Mouse (Mus musculus) forebrain, embryonic 10.5 days (tissue): Measurements from ENCODE around the gene Atp6v0a4. TPM values are rescaled to one million over a fixed set of nuclear protein-coding genes. Genes with fewer than 3 reads are reported as not detected.

Experiments
- DNase-seq: peaks from one replicate; pipeline ENCODE4 v3.0.0-alpha.2; 2017; ENCODE audit warnings: low spot score; ENCODE audit errors: extremely low spot score
- H3K27ac ChIP-seq: fragments of 300-500 bp; sonication (generic); 2 replicates; pipeline ENCODE4 v1.5.1; 2016; ENCODE audit warnings: mild to moderate bottlenecking
- H3K27me3 ChIP-seq: fragments of 300-500 bp; sonication (generic); 2 replicates; pipeline ENCODE4 v1.6.1; 2016; ENCODE audit warnings: mild to moderate bottlenecking; ENCODE audit not compliant: poor library complexity, severe bottlenecking
- H3K36me3 ChIP-seq: fragments of 300-500 bp; sonication (generic); replicated peaks from 2 replicates; pipeline ENCODE4 v1.6.1; 2016; ENCODE audit warnings: mild to moderate bottlenecking, moderate library complexity
- H3K4me1 ChIP-seq: fragments of 300-500 bp; sonication (generic); 2 replicates; pipeline ENCODE4 v1.6.1; 2016
- H3K4me3 ChIP-seq: fragments of 300-500 bp; sonication (generic); 2 replicates; pipeline ENCODE4 v1.5.1; 2016; ENCODE audit warnings: mild to moderate bottlenecking, moderate library complexity
- H3K9me3 ChIP-seq: fragments of 300-500 bp; sonication (generic); 2 replicates; pipeline ENCODE4 v1.6.1; 2016; ENCODE audit warnings: mild to moderate bottlenecking, moderate library complexity
- WGBS: fragments of 180-500 bp; shearing (Covaris S2); methylation state at CpG from one replicate; pipeline ENCODE4 v1.1.7; 2016; 5-methylcytosine and 5-hydroxymethylcytosine counted together
- polyA plus RNA-seq: library from polyadenylated mRNA; unstranded; fragments of >200 nt; fragmentation: Nextera tagmentation; extraction: Ambion mirVana; gene quantifications from 2 replicates; pipeline ENCODE4 v1.2.1, GENCODE M21; 2016

Gene Atp6v0a4
- polyA plus RNA-seq, 1 experiment from 2014 or later: not detected

DNA sequence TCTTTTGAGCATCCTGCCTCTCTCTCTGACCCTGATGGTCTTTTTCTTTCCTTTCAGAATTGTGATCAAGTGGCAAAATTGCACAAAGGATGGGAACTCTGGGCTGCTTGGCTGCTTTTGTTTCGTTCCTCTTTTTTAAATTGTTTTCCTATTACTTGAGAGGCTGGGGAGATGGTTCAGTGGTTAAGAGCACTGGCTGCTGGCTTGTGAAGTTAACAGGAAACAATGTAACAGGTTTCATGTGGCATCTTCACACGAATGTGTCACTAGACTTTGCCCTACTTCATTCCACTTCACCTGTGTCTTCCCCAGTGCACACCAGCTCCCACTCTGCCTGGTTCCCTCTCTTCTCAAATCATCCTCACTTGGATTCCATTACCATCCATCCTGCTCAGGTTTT is 59.8 kb downstream of the Atp6v0a4 start:
- 83% methylated on average over 2 of the region's 2 CpGs for WGBS
- Histone ChIP-seq H3K27me3 (no peaks in the 10 kb centered on the region), H3K9me3 (peaks cover 13% of the 10 kb centered on the region), H3K4me3 (no peak overlapping the region), H3K27ac (no peak overlapping the region), H3K36me3 (no peaks in the 10 kb centered on the region), H3K4me1 (peaks cover 6% of the 10 kb centered on the region; the same call in 1 of the 2 replicates)
- no peak for DNase-seq

DNA sequence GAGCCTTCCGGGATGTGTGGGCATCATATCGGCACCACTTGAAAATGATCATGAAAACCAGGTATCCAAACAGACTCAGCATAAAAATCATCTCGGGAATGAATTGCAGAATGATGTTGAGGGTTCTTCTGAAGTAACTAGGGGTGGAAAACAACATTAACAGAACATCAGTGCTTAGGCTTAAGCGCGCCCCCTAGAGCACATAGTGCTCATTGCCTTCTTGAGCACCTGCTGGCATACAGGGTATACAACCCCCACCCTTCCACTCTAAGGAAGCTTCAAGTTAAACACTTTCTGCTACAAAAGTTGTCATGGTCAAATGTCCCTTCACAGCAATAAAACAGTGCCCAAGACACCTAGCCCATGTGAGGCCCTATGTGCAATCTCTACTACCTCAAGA is 65.6 kb downstream of the Atp6v0a4 start:
- DNase-seq: no peak
- 56% methylated on average over 5 of the region's 5 CpGs for WGBS
- H3K4me3 ChIP-seq: no peak overlapping the region
- H3K36me3 ChIP-seq: no peaks in the 10 kb centered on the region
- no peak overlapping the region for H3K27ac ChIP-seq
- no peaks in the 10 kb centered on the region for H3K27me3 ChIP-seq
- peaks cover 13% of the 10 kb centered on the region for H3K9me3 ChIP-seq
- no peaks in the 10 kb centered on the region for H3K4me1 ChIP-seq

DNA sequence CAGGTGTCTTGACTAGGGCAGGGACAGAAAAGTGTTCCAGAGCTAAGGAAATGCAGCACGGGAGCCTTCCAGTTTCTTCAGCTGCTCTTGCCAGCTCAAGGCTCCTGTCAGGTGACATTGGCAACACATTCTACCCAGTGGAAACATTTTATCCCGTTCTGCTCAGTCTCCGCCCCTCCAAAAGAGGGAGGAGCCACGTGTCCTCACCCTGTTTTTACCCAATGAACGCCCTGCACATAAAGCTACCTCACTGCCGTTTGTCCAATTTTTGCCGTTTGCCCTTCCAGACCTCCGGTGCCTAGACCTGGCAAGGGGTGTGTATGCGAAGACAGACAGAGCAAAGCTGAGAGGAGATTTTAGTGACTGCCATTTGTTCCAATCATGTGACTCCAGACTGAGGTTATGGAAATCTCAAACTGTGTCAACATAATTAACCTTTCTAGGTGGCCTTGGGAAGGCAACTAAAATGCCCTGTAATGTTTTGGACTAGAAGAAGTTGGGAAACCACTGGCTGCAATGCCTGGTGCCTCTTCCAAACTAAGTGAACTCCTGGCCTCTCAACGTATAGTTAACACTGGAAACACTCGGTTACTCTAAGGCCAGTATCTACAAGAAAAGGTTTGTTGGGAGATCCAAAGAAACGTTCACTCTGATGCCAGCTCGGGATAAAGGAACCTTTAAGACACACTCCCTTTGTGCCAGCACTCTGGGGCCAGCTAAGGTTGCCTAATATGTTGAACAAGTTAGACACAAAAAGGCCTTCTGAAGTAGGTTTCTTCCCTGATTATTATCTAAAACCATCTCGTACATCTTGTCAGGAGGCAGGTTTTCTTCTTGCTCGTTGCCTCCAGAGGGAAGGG is 68.7 kb downstream of the Atp6v0a4 start:
- H3K36me3 ChIP-seq: no peaks in the 10 kb centered on the region
- DNase-seq: no peak
- H3K9me3 ChIP-seq: no peaks in the 10 kb centered on the region
- WGBS: 85% methylated on average over 15 of the region's 15 CpGs
- no peaks in the 10 kb centered on the region for H3K4me1 ChIP-seq
- H3K27ac ChIP-seq: no peak overlapping the region
- no peaks in the 10 kb centered on the region for H3K27me3 ChIP-seq
- no peak overlapping the region for H3K4me3 ChIP-seq

DNA sequence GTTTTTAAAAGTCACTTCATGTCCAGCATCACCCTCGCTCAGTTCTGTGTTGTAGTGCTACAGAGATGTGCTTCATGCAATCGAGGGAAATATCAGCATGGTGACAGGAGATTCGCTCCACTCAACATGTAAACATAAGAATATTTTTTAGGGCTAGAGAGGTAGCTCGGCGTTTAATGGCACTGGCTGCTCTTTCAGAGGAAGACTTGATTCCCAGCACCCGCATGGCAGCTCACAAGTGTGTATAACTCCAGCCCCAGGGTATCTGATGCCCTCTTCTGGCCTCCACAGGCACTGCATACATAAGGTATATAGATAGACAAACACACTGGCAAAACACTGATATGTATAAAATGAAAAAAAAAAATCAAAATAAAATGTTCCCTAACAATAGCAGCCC is 74.8 kb downstream of the Atp6v0a4 start:
- Histone ChIP-seq H3K4me1 (peaks cover 39% of the 10 kb centered on the region), H3K27me3 (no peaks in the 10 kb centered on the region), H3K9me3 (no peaks in the 10 kb centered on the region), H3K36me3 (no peaks in the 10 kb centered on the region), H3K4me3 (no peak overlapping the region), H3K27ac (no peak overlapping the region)
- DNase-seq: no peak
- 92% methylated on average over 6 of the region's 6 CpGs for WGBS

DNA sequence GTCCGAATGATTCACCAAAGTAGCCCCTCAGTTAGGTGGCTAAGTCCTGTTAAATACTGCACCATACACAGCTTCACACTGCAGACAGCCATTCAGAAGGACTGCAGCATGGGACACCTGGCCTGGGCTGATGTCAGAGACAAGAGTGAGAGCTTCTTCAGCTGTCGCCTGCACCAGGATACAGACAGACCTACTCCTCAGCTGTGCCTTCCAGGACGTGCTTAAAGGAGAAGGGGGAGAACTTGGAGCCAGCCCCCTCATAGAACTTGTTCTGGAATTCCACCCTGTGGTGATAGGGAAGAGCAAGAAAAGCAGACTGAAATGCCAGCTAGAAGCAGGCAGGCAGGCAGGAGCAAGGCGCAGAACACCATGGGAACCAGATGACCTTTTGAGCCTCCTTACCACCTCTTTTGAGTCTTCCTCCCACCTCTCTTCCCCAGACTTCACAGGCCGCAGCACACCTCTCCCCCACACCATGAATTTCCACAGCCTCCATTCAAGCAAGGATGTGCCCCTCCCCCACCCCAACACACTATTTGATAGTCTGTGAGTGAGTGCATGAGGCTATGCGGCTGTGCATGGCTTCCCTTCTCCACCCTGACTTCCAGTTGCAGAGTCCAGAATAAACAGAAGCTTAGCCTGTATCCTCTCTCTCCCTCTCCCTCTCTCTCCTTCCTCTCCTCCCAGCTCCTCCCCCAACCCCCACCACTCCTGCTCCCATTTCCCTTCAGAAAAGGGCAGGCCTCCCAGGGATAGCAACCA is 75.4 kb downstream of the Atp6v0a4 start:
- peaks cover 39% of the 10 kb centered on the region for H3K4me1 ChIP-seq
- no peak for DNase-seq
- no peaks in the 10 kb centered on the region for H3K36me3 ChIP-seq
- no peaks in the 10 kb centered on the region for H3K9me3 ChIP-seq
- WGBS: 65% methylated on average over 6 of the region's 6 CpGs
- no peaks in the 10 kb centered on the region for H3K27me3 ChIP-seq
- no peak overlapping the region for H3K4me3 ChIP-seq
- peak overlapping the region; percentile 56; the same call in 1 of the 2 replicates for H3K27ac ChIP-seq

DNA sequence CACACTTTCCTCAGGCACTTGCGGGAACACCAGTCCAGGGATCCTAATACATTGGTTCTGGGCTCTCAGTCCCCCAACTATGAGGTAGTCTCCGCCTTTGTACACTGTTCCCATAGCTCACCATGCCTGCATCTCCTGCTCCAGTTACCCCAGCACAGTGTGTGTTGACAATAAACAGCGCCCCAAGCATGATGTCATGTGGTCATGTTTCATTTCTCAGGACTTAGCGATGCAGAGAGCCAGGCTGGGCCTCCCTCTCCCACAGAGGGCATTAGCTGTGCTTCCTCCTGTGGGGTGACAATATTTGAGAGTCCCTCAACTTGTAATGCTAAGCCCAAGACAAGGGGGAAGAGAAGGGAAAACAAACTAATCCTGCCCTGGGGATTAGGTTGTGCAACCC is 76.4 kb downstream of the Atp6v0a4 start:
- Histone ChIP-seq H3K4me3 (no peak overlapping the region), H3K36me3 (no peaks in the 10 kb centered on the region), H3K27me3 (no peaks in the 10 kb centered on the region), H3K27ac (peak overlapping the region; percentile 51; the same call in 1 of the 2 replicates), H3K9me3 (no peaks in the 10 kb centered on the region), H3K4me1 (peaks cover 39% of the 10 kb centered on the region)
- whole genome bisulfite sequencing: 80% methylated on average over 4 of the region's 4 CpGs
- DNase-seq: no peak

DNA sequence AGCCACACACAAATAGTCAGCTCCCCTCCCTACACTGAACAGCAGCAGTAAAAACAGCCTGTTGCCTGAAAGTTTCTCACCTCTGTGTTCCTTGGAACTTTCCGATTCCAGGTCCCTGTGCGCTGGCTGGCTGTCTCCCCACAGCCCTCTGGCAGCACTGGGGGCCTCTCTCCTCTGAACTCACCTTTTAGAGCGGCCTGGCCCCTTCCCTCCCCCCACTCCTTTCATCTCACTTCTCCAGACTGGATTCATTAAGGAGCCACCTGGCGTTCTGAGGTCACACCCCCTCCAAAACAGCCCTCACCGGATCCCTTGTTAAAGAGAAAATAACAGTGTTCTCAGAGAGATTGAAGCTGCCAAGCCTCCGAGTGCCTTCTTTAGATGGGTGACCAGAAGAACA is 77.5 kb downstream of the Atp6v0a4 start, which contains the start of gene Svopl:
Gene Svopl, minus strand, starts transcription at position 159 of the 400 bp plus-strand sequence.
- Histone ChIP-seq H3K27ac (peak within 1 kb of the TSS; percentile 65), H3K9me3 (no peaks in the 10 kb centered on the region), H3K4me3 (no peak within 1 kb of the TSS), H3K36me3 (no peaks in the 10 kb centered on the region), H3K27me3 (no peaks in the 10 kb centered on the region), H3K4me1 (peaks cover 39% of the 10 kb centered on the region)
- WGBS: 21% methylated on average over 6 of the region's 6 CpGs
- DNase-seq: no peak

DNA sequence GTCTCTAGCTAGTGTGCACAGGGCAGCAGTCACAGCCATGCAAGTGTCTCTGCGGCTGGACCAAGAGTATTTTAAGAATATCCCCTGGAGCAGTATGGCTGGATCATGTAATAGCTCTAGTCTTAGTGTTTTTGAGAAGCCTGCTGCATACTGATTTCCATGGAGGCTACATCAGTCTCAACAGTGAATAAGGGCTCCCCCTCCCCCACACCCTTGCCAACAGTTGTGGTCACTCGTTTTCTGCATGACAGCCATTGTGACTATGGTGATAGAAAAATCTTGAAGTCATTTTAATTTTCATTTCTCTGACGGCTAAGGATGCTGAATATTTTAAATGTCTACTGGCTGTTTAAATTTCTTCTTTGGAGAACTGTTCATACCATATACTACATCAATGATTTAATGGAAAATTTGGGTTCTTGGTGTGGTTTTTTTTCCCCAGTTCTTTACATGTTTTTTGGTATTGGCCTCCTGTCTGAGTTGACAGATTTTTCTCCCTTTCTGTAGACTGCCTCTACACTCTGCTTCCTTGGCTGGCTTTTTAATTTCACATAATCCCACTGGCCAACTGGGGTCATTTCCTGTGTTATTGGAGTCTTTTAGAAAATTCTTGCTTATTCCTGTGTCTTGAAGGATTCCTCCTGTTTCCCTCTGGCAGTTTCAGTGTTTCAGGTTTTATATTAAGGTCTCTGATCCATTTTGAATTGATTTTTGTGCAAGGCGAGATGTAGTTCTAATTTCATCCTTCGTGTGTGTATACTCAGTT is 91.4 kb downstream of the Atp6v0a4 start:
- no peak for DNase-seq
- Histone ChIP-seq H3K27ac (no peak overlapping the region), H3K4me3 (no peak overlapping the region), H3K9me3 (no peaks in the 10 kb centered on the region), H3K36me3 (no peaks in the 10 kb centered on the region), H3K4me1 (peaks cover 16% of the 10 kb centered on the region), H3K27me3 (no peaks in the 10 kb centered on the region)
- 85% methylated on average over 5 of the region's 5 CpGs for WGBS

DNA sequence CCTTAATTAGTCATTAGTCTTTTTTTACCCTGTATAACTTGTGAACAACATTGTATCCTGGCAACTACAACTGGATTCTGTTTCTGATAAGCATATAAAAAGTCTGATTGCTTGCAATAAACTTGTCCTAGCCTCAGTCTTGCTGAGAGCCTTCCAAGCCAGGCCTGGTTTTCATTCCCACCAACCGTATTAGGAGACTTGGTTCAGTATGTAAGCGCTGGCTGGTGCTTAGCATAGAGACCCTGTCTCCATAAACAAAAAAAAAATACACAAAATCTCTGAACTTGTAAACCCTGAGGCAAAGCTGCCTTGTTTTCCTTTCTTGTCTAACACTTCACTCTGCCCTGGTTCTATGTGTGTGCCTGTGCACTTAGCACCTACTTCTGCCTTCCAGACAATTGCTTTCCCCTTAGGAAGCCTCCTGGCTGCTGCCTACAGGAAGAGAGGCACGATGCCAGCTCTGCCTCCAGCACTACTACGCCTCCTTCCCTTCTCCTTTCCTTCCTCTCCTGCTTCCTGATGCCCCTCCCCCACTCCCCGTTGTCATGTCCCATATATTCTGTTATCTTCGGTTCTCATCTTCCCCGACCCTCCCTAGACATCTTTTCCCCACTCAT is 92.4 kb downstream of the Atp6v0a4 start:
- Histone ChIP-seq H3K9me3 (no peaks in the 10 kb centered on the region), H3K4me1 (peaks cover 16% of the 10 kb centered on the region), H3K27ac (no peak overlapping the region), H3K36me3 (no peaks in the 10 kb centered on the region), H3K27me3 (no peaks in the 10 kb centered on the region), H3K4me3 (no peak overlapping the region)
- WGBS: 70% methylated on average over 7 of the region's 7 CpGs
- DNase-seq: no peak

DNA sequence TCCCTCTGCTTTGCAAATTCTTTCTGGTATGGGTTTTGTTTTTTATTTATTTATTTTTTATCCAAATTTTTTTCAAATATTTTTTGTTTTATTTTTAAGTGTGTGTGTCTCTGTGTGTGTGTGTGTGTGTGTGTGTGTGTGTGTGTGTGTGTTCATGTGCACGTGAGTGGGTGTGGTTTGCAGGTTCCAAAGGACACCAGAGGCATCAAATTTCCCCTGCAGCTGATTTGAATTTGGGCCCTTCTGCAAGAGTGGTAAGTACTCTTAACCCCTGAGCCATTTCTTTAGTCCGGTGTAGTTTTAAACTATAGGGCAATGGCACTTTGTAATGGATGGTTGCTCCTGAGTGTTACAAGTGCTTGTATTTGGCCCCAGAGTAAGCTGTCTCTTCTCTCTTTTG is 96.2 kb downstream of the Atp6v0a4 start:
- no peak overlapping the region for H3K4me3 ChIP-seq
- no peak overlapping the region for H3K27ac ChIP-seq
- H3K9me3 ChIP-seq: no peaks in the 10 kb centered on the region
- no peak for DNase-seq
- WGBS: 53% methylated on average over 2 of the region's 2 CpGs
- peaks cover 16% of the 10 kb centered on the region for H3K4me1 ChIP-seq
- no peaks in the 10 kb centered on the region for H3K27me3 ChIP-seq
- H3K36me3 ChIP-seq: no peaks in the 10 kb centered on the region

DNA sequence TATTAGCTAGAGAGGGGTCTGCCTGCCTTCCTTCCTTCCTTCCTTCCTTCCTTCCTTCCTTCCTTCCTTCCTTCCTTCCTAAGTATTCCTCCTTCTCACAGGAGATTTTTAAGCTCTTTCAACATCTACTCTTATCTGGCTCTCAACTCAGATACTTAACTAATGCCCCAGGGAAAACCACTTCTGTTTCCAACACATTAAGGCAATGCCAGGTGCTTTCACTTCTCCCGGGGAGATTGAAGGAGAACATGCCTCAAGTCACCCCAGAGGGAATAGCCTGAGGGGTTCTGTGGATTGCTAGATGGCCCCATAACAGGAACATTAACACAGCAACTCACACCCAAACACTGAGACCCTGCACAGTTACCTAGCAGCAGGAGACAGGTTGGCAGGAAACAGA is 96.6 kb downstream of the Atp6v0a4 start:
- DNase-seq: no peak
- H3K27me3 ChIP-seq: no peaks in the 10 kb centered on the region
- peaks cover 15% of the 10 kb centered on the region for H3K4me1 ChIP-seq
- 61% methylated on average over 1 of the region's 1 CpGs for WGBS
- H3K36me3 ChIP-seq: no peaks in the 10 kb centered on the region
- H3K9me3 ChIP-seq: no peaks in the 10 kb centered on the region
- H3K27ac ChIP-seq: no peak overlapping the region
- H3K4me3 ChIP-seq: no peak overlapping the region

DNA sequence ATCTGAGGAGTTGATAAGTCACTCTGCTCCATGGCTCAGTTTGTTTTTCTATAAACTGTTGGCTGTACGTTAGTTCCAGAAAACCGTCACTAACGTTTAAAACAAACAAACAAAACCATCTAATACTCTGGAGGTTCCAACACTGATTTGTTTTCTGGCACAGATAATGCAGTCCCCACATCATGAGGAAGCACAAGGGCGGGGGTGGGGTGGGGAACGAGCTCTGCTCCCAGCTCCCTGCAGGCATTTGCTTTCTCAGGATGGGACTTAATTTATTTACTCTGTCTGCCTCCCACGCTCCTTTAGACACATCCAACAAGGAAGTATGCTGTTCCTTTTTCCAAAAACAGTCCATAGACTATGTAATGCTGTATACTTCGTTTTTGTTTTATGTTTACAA is 101.1 kb downstream of the Atp6v0a4 start:
- H3K4me3 ChIP-seq: no peak overlapping the region
- WGBS: 67% methylated on average over 7 of the region's 7 CpGs
- DNase-seq: no peak
- H3K9me3 ChIP-seq: no peaks in the 10 kb centered on the region
- H3K36me3 ChIP-seq: no peaks in the 10 kb centered on the region
- H3K4me1 ChIP-seq: peaks cover under 1% of the 10 kb centered on the region; the same call in 1 of the 2 replicates
- H3K27me3 ChIP-seq: no peaks in the 10 kb centered on the region
- no peak overlapping the region for H3K27ac ChIP-seq
